Mouse (Mus musculus): Measurements from ENCODE around the gene Sema4d. TPM values are rescaled to one million over a fixed set of nuclear protein-coding genes. Genes with fewer than 3 reads are reported as not detected.
"Not testable (repeated sequence)": the region's sequence is repeated elsewhere in the genome, so short reads cannot be mapped to it uniquely, and the experiment has no call there.

Gene Sema4d
- polyA plus RNA-seq (2015; fragmentation: Nextera tagmentation; extraction: Ambion mirVana), result 13.0 and 13.9 TPM in 2 replicates

DNA sequence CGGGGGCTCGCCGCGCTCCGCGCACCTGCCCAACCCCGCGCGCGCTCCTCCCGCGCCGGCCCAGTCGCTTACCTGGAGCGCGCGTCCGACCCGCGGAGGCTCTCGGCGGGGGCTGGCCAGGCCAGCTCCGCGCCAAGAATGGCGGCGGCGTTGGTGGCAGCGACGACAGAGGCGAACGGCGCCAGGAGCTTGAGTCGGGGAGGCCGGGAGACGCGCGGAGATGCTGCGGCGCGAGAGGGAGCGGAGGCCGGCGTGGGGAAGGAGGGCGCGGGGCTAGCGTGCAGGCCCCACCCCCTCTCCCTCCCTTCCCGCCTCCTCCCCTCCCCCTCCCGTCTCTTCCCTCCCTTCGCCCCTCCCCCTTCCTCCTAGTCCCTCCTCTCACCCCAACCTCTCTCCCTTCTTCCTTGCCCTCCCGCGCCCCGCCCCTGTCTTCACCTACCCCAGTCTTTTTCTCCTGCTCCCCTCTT, at the start of gene Sema4d:
TSS of gene Sema4d (minus strand) at position 323 of the 467 bp plus-strand sequence.
- Histone ChIP-seq H3K4me2 (peak within 1 kb of the TSS; percentile 79), H3K27ac (replicated peaks) (peak within 1 kb of the TSS; percentile 12; the same call in 1 of the 2 replicates), H3K9ac (peak within 1 kb of the TSS; percentile 86), H3K4me3 (peak within 1 kb of the TSS; percentile 72), H3K36me3 (no peaks in the 10 kb centered on the region), H3K9me3 (no peaks in the 10 kb centered on the region), H3K4me1 (peaks cover 34% of the 10 kb centered on the region), H3K27me3 (replicated peaks) (peaks cover 5% of the 10 kb centered on the region)
- 2% methylated on average over 50 of the region's 52 CpGs for WGBS
- ATAC-seq (ENCODE audit: extremely low read depth, insufficient number of reproducible peaks, low FRiP score, low TSS enrichment), result peak; percentile 20; the same call in 1 of the 2 replicates

- Histone ChIP-seq H3K9ac (no peak overlapping the region), H3K4me2 (peak overlapping the region; percentile 54), H3K27ac (replicated peaks) (no peak overlapping the region), H3K4me3 (no peak overlapping the region), H3K4me1 (peaks cover 35% of the 10 kb centered on the region), H3K36me3 (0 out of 2 replicates have a peak, but pooled peaks cover 2% of the 10 kb centered on the region), H3K27me3 (replicated peaks) (peaks cover 30% of the 10 kb centered on the region), H3K9me3 (no peaks in the 10 kb centered on the region)
- 65% methylated on average over 4 of the region's 4 CpGs for WGBS
- ATAC-seq (ENCODE audit: extremely low read depth, insufficient number of reproducible peaks, low FRiP score, low TSS enrichment), result no peak
These were observed 49.8 kb upstream of the Sema4d start for GRCm38 (mm10) chr13:51843298-51843697.

DNA sequence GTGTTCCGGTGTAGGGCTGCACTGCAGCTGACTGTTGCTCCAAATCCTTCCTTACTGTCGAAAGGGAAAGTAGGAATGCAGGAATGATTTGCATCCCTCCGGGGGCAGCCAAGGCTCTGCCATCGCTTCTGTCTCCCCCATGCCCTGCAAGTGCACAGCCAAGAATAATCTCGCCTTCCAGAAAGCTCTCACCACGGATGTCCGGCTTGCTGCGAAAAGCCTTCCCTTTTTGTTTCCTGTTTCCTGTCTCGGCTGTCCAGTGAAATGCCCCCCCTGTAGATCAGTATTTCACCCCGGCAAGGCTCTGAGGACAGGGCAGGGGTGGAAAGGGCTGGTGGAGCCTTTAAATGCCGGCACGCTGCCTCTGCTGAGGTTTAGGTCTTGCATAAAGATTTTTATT, 49.2 kb upstream of the Sema4d start:
- no peak for ATAC-seq (ENCODE audit: extremely low read depth, insufficient number of reproducible peaks, low FRiP score, low TSS enrichment)
- Histone ChIP-seq H3K9me3 (no peaks in the 10 kb centered on the region), H3K27ac (replicated peaks) (no peak overlapping the region), H3K4me3 (peak overlapping the region; percentile 23), H3K4me1 (peaks cover 34% of the 10 kb centered on the region), H3K4me2 (peak overlapping the region; percentile 54), H3K36me3 (0 out of 2 replicates have a peak, but pooled peaks cover 2% of the 10 kb centered on the region), H3K27me3 (replicated peaks) (peaks cover 30% of the 10 kb centered on the region), H3K9ac (peak overlapping the region; percentile 66)
- 15% methylated on average over 12 of the region's 12 CpGs for WGBS

DNA sequence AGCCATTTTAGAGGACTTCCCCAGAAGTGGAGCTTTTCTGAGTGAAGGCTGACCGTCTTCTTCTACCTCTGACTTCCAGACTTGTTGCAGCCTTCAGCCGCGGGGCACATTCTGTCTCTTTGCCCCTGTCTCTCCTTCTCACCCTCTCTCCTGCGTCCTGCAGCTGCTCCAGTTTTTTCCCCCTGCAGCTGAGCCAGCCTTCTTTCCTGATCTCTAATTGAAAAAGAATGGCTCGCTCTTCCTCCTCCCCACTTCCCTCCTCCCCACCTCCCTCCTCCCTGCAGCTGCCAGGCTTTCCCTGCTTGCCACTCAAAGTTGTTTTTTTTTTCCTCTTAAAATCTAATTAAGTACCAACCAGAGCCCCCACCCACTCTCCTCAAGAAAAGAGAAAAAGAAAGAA, 48.6 kb upstream of the Sema4d start:
- H3K9ac ChIP-seq, result peak overlapping the region; percentile 66
- peak overlapping the region; percentile 23; the same call in 1 of the 2 replicates for H3K4me3 ChIP-seq
- 31% methylated on average over 5 of the region's 5 CpGs for WGBS
- H3K27me3 ChIP-seq (replicated peaks), result peaks cover 30% of the 10 kb centered on the region
- no peaks in the 10 kb centered on the region for H3K9me3 ChIP-seq
- peak overlapping the region; percentile 48 for H3K27ac ChIP-seq (replicated peaks)
- peaks cover 36% of the 10 kb centered on the region for H3K4me1 ChIP-seq
- no peak for ATAC-seq (ENCODE audit: extremely low read depth, insufficient number of reproducible peaks, low FRiP score, low TSS enrichment)
- no peaks in the 10 kb centered on the region for H3K36me3 ChIP-seq
- H3K4me2 ChIP-seq, result peak overlapping the region; percentile 54

GRCm38 (mm10) chr13:51841541-51842115, 48.1 kb upstream of the Sema4d start:
- H3K36me3 ChIP-seq, result no peaks in the 10 kb centered on the region
- WGBS, result 20% methylated on average over 12 of the region's 12 CpGs
- no peaks in the 10 kb centered on the region for H3K9me3 ChIP-seq
- ATAC-seq (ENCODE audit: extremely low read depth, insufficient number of reproducible peaks, low FRiP score, low TSS enrichment), result no peak
- peaks cover 30% of the 10 kb centered on the region for H3K27me3 ChIP-seq (replicated peaks)
- H3K4me2 ChIP-seq, result peak overlapping the region; percentile 54
- peak overlapping the region; percentile 48 for H3K27ac ChIP-seq (replicated peaks)
- H3K4me1 ChIP-seq, result peaks cover 40% of the 10 kb centered on the region
- H3K9ac ChIP-seq, result peak overlapping the region; percentile 66
- no peak overlapping the region for H3K4me3 ChIP-seq

DNA sequence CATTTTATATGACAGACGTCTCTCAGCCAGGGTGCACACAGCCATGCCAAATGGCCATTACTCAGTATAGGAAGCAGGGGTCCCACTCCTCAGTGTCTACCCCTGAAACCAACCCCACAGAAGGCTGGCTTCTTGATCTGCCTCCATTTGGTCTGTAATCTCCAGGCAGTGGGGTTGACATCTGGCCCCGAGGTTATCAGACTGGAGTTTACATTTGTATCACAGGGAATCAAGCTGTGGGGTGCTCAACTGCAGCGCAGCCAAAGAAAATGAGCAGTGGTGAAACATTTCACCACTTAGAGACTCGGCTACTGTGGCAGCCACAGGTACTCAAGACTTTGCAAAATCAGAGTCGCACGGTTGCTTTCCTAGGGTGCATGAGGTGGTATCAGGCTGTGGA, 47.2 kb upstream of the Sema4d start:
- WGBS, result 24% methylated on average over 6 of the region's 6 CpGs
- Histone ChIP-seq H3K4me3 (no peak overlapping the region), H3K36me3 (no peaks in the 10 kb centered on the region), H3K4me2 (peak overlapping the region; percentile 54), H3K27me3 (replicated peaks) (peaks cover 30% of the 10 kb centered on the region), H3K27ac (replicated peaks) (no peak overlapping the region), H3K9ac (no peak overlapping the region; the same call in 1 of the 2 replicates), H3K9me3 (no peaks in the 10 kb centered on the region), H3K4me1 (peaks cover 44% of the 10 kb centered on the region)
- ATAC-seq (ENCODE audit: extremely low read depth, insufficient number of reproducible peaks, low FRiP score, low TSS enrichment), result no peak

DNA sequence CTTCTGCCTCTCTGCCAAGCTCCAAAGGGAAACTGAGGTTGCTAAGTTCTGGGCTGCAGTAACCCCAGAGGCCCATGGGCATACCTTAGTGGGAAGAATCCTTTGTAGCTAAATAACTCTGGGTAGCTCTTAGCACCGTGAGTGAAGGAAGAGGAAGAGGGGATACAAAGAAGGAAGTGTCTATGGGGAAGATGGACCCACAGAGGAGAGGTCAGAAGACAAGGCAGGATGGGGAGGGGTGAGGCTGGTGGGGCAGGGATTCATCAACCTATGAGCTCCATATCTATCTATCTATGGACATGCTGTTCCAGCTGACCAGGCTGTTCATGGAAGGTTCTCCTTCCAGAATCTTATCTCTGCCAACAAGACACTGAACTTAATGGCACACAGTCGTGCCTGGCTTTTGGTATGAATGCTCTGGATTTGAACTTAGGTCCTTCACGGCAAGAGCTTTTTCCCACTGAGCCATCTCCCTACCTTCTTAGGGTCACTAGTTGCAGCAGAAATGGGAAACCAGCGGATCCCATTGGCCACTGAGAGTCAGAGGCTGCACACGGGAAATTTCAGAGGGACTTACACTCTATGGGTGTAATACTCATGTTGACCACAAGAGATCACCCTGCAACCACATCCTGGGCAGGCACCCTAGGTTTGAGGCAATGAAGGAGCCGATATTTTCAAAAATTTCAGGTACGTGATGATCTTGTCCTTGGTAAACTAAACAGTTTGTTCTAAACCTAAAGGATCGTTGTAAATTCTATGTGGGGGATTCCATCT, 45.9 kb upstream of the Sema4d start:
- ATAC-seq (ENCODE audit: extremely low read depth, insufficient number of reproducible peaks, low FRiP score, low TSS enrichment), result no peak
- Histone ChIP-seq H3K9me3 (no peaks in the 10 kb centered on the region), H3K4me2 (no peak overlapping the region), H3K27ac (replicated peaks) (no peak overlapping the region), H3K4me3 (no peak overlapping the region), H3K27me3 (replicated peaks) (peaks cover 30% of the 10 kb centered on the region), H3K36me3 (no peaks in the 10 kb centered on the region), H3K9ac (no peak overlapping the region; the same call in 1 of the 2 replicates), H3K4me1 (peaks cover 52% of the 10 kb centered on the region)
- WGBS, result 12% methylated on average over 8 of the region's 8 CpGs

GRCm38 (mm10) chr13:51837402-51837801, 43.9 kb upstream of the Sema4d start:
- 23% methylated on average over 5 of the region's 5 CpGs for WGBS
- no peak overlapping the region for H3K4me2 ChIP-seq
- H3K27ac ChIP-seq (replicated peaks), result 0 out of 2 replicates have a peak overlapping the region, but pooled peaks have one; percentile 32
- no peaks in the 10 kb centered on the region for H3K9me3 ChIP-seq
- ATAC-seq (ENCODE audit: extremely low read depth, insufficient number of reproducible peaks, low FRiP score, low TSS enrichment), result no peak
- peaks cover 25% of the 10 kb centered on the region for H3K27me3 ChIP-seq (replicated peaks)
- no peaks in the 10 kb centered on the region for H3K36me3 ChIP-seq
- H3K9ac ChIP-seq, result no peak overlapping the region
- no peak overlapping the region for H3K4me3 ChIP-seq
- H3K4me1 ChIP-seq, result peaks cover 48% of the 10 kb centered on the region

- not testable (repeated sequence) for H3K4me3 ChIP-seq; H3K36me3 ChIP-seq; H3K9me3 ChIP-seq; ATAC-seq (ENCODE audit: extremely low read depth, insufficient number of reproducible peaks, low FRiP score, low TSS enrichment); H3K27ac ChIP-seq (replicated peaks); H3K4me2 ChIP-seq; H3K9ac ChIP-seq
- WGBS, result 74% methylated on average over 4 of the region's 4 CpGs
- H3K27me3 ChIP-seq (replicated peaks), result peaks cover 13% of the 10 kb centered on the region
- H3K4me1 ChIP-seq, result peaks cover 28% of the 10 kb centered on the region
These were observed 41.7 kb upstream of the Sema4d start for GRCm38 (mm10) chr13:51835208-51835607.

- Histone ChIP-seq H3K4me1 (peaks cover 28% of the 10 kb centered on the region), H3K36me3 (no peaks in the 10 kb centered on the region), H3K27ac (replicated peaks) (no peak overlapping the region), H3K9ac (no peak overlapping the region), H3K9me3 (no peaks in the 10 kb centered on the region), H3K4me2 (no peak overlapping the region), H3K27me3 (replicated peaks) (peaks cover 10% of the 10 kb centered on the region), H3K4me3 (no peak overlapping the region)
- WGBS, result 19% methylated on average over 2 of the region's 2 CpGs
- no peak for ATAC-seq (ENCODE audit: extremely low read depth, insufficient number of reproducible peaks, low FRiP score, low TSS enrichment)
These were observed 41.0 kb upstream of the Sema4d start for GRCm38 (mm10) chr13:51834520-51834919.

- not testable (repeated sequence) for H3K9me3 ChIP-seq; H3K9ac ChIP-seq; H3K36me3 ChIP-seq; H3K4me3 ChIP-seq; H3K4me2 ChIP-seq; H3K27ac ChIP-seq (replicated peaks); H3K27me3 ChIP-seq (replicated peaks); ATAC-seq (ENCODE audit: extremely low read depth, insufficient number of reproducible peaks, low FRiP score, low TSS enrichment)
- peaks cover 28% of the 10 kb centered on the region for H3K4me1 ChIP-seq
- 53% methylated on average over 8 of the region's 8 CpGs for WGBS
These were observed 40.5 kb upstream of the Sema4d start for GRCm38 (mm10) chr13:51834024-51834423.

All from heart, embryonic 13.5 days (tissue).